Mouse (Mus musculus): ENCODE results near the gene Zfp119b. TPM values are rescaled to one million over a fixed set of nuclear protein-coding genes. Genes with fewer than 3 reads are reported as not detected.
"Not testable (repeated sequence)": the region's sequence is repeated elsewhere in the genome, so short reads cannot be mapped to it uniquely, and the experiment has no call there.

Zfp119b gene
- polyA plus RNA-seq, 1 experiment from 2014 or later, result 7.1 TPM

GRCm38 (mm10) chr17:55944866-55945682 is 4.2 kb downstream of the Zfp119b start:
- Histone ChIP-seq H3K27ac (replicated peaks; ENCODE audit: low read depth, low read length) (peak overlapping the region; percentile 36; the same call in 1 of the 2 replicates), H3K9ac (ENCODE audit: low read length) (peak overlapping the region; percentile 60), H3K4me2 (ENCODE audit: low read depth, severe bottlenecking) (peak overlapping the region; percentile 83), H3K4me3 (ENCODE audit: low read depth, low read length) (peak overlapping the region; percentile 39)
- peak; percentile 93 for ATAC-seq (ENCODE audit: insufficient number of reproducible peaks, low FRiP score, low TSS enrichment, low read depth)
- not testable (repeated sequence) for H3K4me1 ChIP-seq (ENCODE audit: control insufficient read depth, insufficient read depth, low read length); H3K9me3 ChIP-seq (ENCODE audit: control insufficient read depth, low read length); H3K36me3 ChIP-seq (ENCODE audit: control insufficient read depth, insufficient read depth, low read length); H3K27me3 ChIP-seq (ENCODE audit: control insufficient read depth, insufficient read depth, low read length)
- DNase-seq (ENCODE audit: low spot score), result peak; percentile 71
- under 1% methylated on average over 56 of the region's 56 CpGs for WGBS

- H3K4me1 ChIP-seq (ENCODE audit: control insufficient read depth, insufficient read depth, low read length); H3K9ac ChIP-seq (ENCODE audit: low read length); ATAC-seq (ENCODE audit: insufficient number of reproducible peaks, low FRiP score, low TSS enrichment, low read depth); H3K9me3 ChIP-seq (ENCODE audit: control insufficient read depth, low read length); H3K36me3 ChIP-seq (ENCODE audit: control insufficient read depth, insufficient read depth, low read length); DNase-seq (ENCODE audit: low spot score); H3K27me3 ChIP-seq (ENCODE audit: control insufficient read depth, insufficient read depth, low read length); H3K27ac ChIP-seq (replicated peaks; ENCODE audit: low read depth, low read length): not testable (repeated sequence)
- Histone ChIP-seq H3K4me3 (ENCODE audit: low read depth, low read length) (peak overlapping the region; percentile 39), H3K4me2 (ENCODE audit: low read depth, severe bottlenecking) (peak overlapping the region; percentile 83; the same call in 1 of the 2 replicates)
- WGBS, result 42% methylated on average over 10 of the region's 10 CpGs
Observed at GRCm38 (mm10) chr17:55944387-55944865, 4.9 kb downstream of the Zfp119b start.

GRCm38 (mm10) chr17:55933191-55933590 is 16.1 kb downstream of the Zfp119b start:
- DNase-seq (ENCODE audit: low spot score), result no peak
- no peak overlapping the region for H3K4me2 ChIP-seq (ENCODE audit: low read depth, severe bottlenecking)
- no peaks in the 10 kb centered on the region for H3K4me1 ChIP-seq (ENCODE audit: control insufficient read depth, insufficient read depth, low read length)
- H3K9me3 ChIP-seq (ENCODE audit: control insufficient read depth, low read length), result no peaks in the 10 kb centered on the region
- H3K36me3 ChIP-seq (ENCODE audit: control insufficient read depth, insufficient read depth, low read length), result no peaks in the 10 kb centered on the region
- ATAC-seq (ENCODE audit: insufficient number of reproducible peaks, low FRiP score, low TSS enrichment, low read depth), result no peak
- H3K27ac ChIP-seq (replicated peaks; ENCODE audit: low read depth, low read length), result no peak overlapping the region
- no peak overlapping the region for H3K4me3 ChIP-seq (ENCODE audit: low read depth, low read length)
- 95% methylated on average over 15 of the region's 15 CpGs for WGBS
- H3K9ac ChIP-seq (ENCODE audit: low read length), result no peak overlapping the region
- no peaks in the 10 kb centered on the region for H3K27me3 ChIP-seq (ENCODE audit: control insufficient read depth, insufficient read depth, low read length)

GRCm38 (mm10) chr17:55932635-55933034 is 16.7 kb downstream of the Zfp119b start:
- WGBS, result 64% methylated on average over 2 of the region's 2 CpGs
- Histone ChIP-seq H3K4me3 (ENCODE audit: low read depth, low read length) (peak overlapping the region; percentile 32; the same call in 1 of the 2 replicates), H3K4me1 (ENCODE audit: control insufficient read depth, insufficient read depth, low read length) (no peaks in the 10 kb centered on the region), H3K27me3 (ENCODE audit: control insufficient read depth, insufficient read depth, low read length) (no peaks in the 10 kb centered on the region), H3K36me3 (ENCODE audit: control insufficient read depth, insufficient read depth, low read length) (no peaks in the 10 kb centered on the region), H3K4me2 (ENCODE audit: low read depth, severe bottlenecking) (peak overlapping the region; percentile 49), H3K9ac (ENCODE audit: low read length) (no peak overlapping the region), H3K27ac (replicated peaks; ENCODE audit: low read depth, low read length) (no peak overlapping the region), H3K9me3 (ENCODE audit: control insufficient read depth, low read length) (no peaks in the 10 kb centered on the region)
- no peak for ATAC-seq (ENCODE audit: insufficient number of reproducible peaks, low FRiP score, low TSS enrichment, low read depth)
- no peak for DNase-seq (ENCODE audit: low spot score)

GRCm38 (mm10) chr17:55931553-55932502 is 17.5 kb downstream of the Zfp119b start:
- DNase-seq (ENCODE audit: low spot score) (peak; percentile 73), ATAC-seq (ENCODE audit: insufficient number of reproducible peaks, low FRiP score, low TSS enrichment, low read depth) (peak; percentile 96)
- WGBS, result under 1% methylated on average over 33 of the region's 33 CpGs
- no peaks in the 10 kb centered on the region for H3K4me1 ChIP-seq (ENCODE audit: control insufficient read depth, insufficient read depth, low read length)
- H3K27ac ChIP-seq (replicated peaks; ENCODE audit: low read depth, low read length), result peak overlapping the region; percentile 58; the same call in 1 of the 2 replicates
- H3K9ac ChIP-seq (ENCODE audit: low read length), result peak overlapping the region; percentile 55
- H3K4me2 ChIP-seq (ENCODE audit: low read depth, severe bottlenecking), result peak overlapping the region; percentile 49
- peak overlapping the region; percentile 32 for H3K4me3 ChIP-seq (ENCODE audit: low read depth, low read length)
- no peaks in the 10 kb centered on the region for H3K36me3 ChIP-seq (ENCODE audit: control insufficient read depth, insufficient read depth, low read length)
- H3K9me3 ChIP-seq (ENCODE audit: control insufficient read depth, low read length), result no peaks in the 10 kb centered on the region
- no peaks in the 10 kb centered on the region for H3K27me3 ChIP-seq (ENCODE audit: control insufficient read depth, insufficient read depth, low read length)

GRCm38 (mm10) chr17:55906669-55907068 is 42.6 kb downstream of the Zfp119b start:
- no peaks in the 10 kb centered on the region for H3K36me3 ChIP-seq (ENCODE audit: control insufficient read depth, insufficient read depth, low read length)
- no peaks in the 10 kb centered on the region for H3K27me3 ChIP-seq (ENCODE audit: control insufficient read depth, insufficient read depth, low read length)
- H3K27ac ChIP-seq (replicated peaks; ENCODE audit: low read depth, low read length), result no peak overlapping the region
- H3K9ac ChIP-seq (ENCODE audit: low read length), result no peak overlapping the region
- H3K9me3 ChIP-seq (ENCODE audit: control insufficient read depth, low read length), result no peaks in the 10 kb centered on the region
- H3K4me2 ChIP-seq (ENCODE audit: low read depth, severe bottlenecking), result no peak overlapping the region
- H3K4me1 ChIP-seq (ENCODE audit: control insufficient read depth, insufficient read depth, low read length), result no peaks in the 10 kb centered on the region
- no peak for DNase-seq (ENCODE audit: low spot score)
- ATAC-seq (ENCODE audit: insufficient number of reproducible peaks, low FRiP score, low TSS enrichment, low read depth), result no peak
- no peak overlapping the region for H3K4me3 ChIP-seq (ENCODE audit: low read depth, low read length)

- ATAC-seq (ENCODE audit: insufficient number of reproducible peaks, low FRiP score, low TSS enrichment, low read depth), result no peak
- H3K9ac ChIP-seq (ENCODE audit: low read length), result no peak overlapping the region
- no peaks in the 10 kb centered on the region for H3K36me3 ChIP-seq (ENCODE audit: control insufficient read depth, insufficient read depth, low read length)
- H3K4me1 ChIP-seq (ENCODE audit: control insufficient read depth, insufficient read depth, low read length), result no peaks in the 10 kb centered on the region
- H3K4me2 ChIP-seq (ENCODE audit: low read depth, severe bottlenecking), result no peak overlapping the region
- WGBS, result 78% methylated on average over 6 of the region's 6 CpGs
- DNase-seq (ENCODE audit: low spot score), result no peak
- H3K4me3 ChIP-seq (ENCODE audit: low read depth, low read length), result no peak overlapping the region
- no peak overlapping the region for H3K27ac ChIP-seq (replicated peaks; ENCODE audit: low read depth, low read length)
- no peaks in the 10 kb centered on the region for H3K27me3 ChIP-seq (ENCODE audit: control insufficient read depth, insufficient read depth, low read length)
- no peaks in the 10 kb centered on the region; the same call in 1 of the 2 replicates for H3K9me3 ChIP-seq (ENCODE audit: control insufficient read depth, low read length)
Observed at GRCm38 (mm10) chr17:55904131-55904530, 45.2 kb downstream of the Zfp119b start.

- H3K36me3 ChIP-seq (ENCODE audit: control insufficient read depth, insufficient read depth, low read length), result no peaks in the 10 kb centered on the region
- no peaks in the 10 kb centered on the region for H3K4me1 ChIP-seq (ENCODE audit: control insufficient read depth, insufficient read depth, low read length)
- 89% methylated on average over 1 of the region's 1 CpGs for WGBS
- no peak overlapping the region for H3K4me3 ChIP-seq (ENCODE audit: low read depth, low read length)
- no peaks in the 10 kb centered on the region; the same call in 1 of the 2 replicates for H3K9me3 ChIP-seq (ENCODE audit: control insufficient read depth, low read length)
- no peak overlapping the region for H3K27ac ChIP-seq (replicated peaks; ENCODE audit: low read depth, low read length)
- no peak overlapping the region for H3K4me2 ChIP-seq (ENCODE audit: low read depth, severe bottlenecking)
- no peak for DNase-seq (ENCODE audit: low spot score)
- no peaks in the 10 kb centered on the region for H3K27me3 ChIP-seq (ENCODE audit: control insufficient read depth, insufficient read depth, low read length)
- no peak for ATAC-seq (ENCODE audit: insufficient number of reproducible peaks, low FRiP score, low TSS enrichment, low read depth)
- H3K9ac ChIP-seq (ENCODE audit: low read length), result no peak overlapping the region
Observed at GRCm38 (mm10) chr17:55903687-55904086, 45.6 kb downstream of the Zfp119b start.

Data from limb, embryonic 11.5 days (tissue).